Mouse (Mus musculus) erythroblast, embryonic 14.5 days (primary cell): Measurements from ENCODE around the gene Gm49321.

ENCODE experiments used
- GATA1 ChIP-seq: IDR thresholded peaks from 2 replicates; pipeline ENCODE4 v1.6.1; 2012; ENCODE audit warnings: low read length, inconsistent platforms, mixed read lengths
- TAL1 ChIP-seq: IDR thresholded peaks from 3 replicates; pipeline ENCODE4 v1.6.1; 2012; ENCODE audit warnings: low read length, inconsistent platforms, mixed read lengths

GRCm38 (mm10) chr12:73898281-73898680, 39.2 kb upstream of the Gm49321 start:
- no peak for TF ChIP-seq TAL1
- TF ChIP-seq GATA1 = no peak
